Mouse (Mus musculus): ENCODE measurements at regions not wholly inside any gene's neighbourhood (a gene's known extent, or its start where the extent isn't known, plus 50 kb on each side); places are given as distances from the start of the nearest gene placed in this dataset.
A peak's percentile ranks its signal among the peaks of the same experiment; 100 is the strongest.
"Not testable (repeated sequence)": the region's sequence is repeated elsewhere in the genome, so short reads cannot be mapped to it uniquely, and the experiment has no call there.

DNA sequence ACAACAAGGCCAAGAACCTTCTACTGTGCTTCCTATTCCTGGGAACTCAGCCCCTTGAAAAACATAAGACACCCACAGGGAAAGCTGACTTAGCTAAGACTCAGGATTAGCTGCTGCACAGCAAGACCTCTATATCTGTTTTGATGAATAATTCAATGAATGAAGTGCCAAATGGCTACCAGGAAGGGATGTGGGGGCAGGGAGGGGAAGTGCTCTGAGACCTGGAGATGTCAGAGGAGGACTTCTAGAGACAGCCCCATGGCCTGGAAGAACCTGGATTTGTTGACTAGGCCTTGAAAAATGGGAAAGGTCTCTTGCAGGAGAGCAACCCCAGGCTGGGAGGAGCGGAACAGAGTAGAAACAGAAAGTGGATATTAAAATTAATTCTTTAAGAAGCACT lies 388.5 kb upstream of the Klhl29 start:
- DNase-seq (ENCODE audit: low spot score in 2 of 2), result no peak

DNA sequence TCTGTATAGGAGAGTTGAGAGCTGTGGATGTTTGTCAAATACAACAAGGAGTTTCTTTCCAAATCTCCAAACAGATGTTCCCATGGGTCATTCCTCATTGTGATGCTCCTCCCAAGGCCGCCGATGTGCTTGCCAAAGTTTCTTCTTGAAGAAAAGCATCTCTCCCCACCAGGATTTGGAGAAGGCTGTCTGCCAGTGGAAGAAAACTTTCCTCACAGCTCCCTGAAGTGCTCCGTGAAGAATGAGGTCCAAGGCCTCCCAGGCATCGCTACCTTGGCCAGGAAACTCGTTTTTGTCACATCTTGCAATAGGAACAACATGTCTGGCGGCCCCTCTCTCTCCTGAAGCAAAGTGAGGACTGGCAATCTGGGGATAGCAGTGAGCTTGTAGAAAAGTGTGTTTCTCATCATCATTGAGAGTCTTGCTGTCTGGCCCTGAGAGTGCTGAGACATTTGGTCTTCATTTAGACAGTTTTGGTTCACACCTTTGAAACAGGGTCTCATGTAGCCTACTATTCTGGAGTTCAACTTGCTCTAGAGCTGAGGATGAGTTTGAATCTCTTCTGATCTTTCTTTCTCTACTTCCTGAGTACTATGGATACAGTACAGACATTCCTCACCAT lies 386.9 kb upstream of the Klhl29 start:
- no peak for DNase-seq (ENCODE audit: low spot score in 2 of 2)

DNA sequence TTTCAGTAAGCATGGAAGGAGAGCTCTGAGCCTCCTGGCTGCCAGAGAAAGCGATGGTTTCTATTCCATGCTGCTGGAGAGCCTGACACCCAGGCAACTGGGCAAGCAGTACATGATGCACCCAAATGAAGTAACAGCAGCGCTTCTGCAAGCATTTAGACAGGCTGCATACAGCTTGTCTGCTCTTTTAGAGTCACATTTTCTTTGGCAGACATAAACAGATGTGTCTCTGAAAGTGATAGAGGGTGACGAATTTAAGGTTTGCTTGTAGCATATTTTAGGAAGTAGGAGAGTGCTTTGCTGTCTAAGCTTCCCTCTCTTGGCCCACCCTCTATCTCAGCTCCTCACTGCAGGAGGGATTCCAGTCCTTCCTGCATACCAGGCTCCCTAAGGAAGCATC lies 384.0 kb upstream of the Klhl29 start:
- DNase-seq (ENCODE audit: low spot score in 2 of 2), result no peak

DNA sequence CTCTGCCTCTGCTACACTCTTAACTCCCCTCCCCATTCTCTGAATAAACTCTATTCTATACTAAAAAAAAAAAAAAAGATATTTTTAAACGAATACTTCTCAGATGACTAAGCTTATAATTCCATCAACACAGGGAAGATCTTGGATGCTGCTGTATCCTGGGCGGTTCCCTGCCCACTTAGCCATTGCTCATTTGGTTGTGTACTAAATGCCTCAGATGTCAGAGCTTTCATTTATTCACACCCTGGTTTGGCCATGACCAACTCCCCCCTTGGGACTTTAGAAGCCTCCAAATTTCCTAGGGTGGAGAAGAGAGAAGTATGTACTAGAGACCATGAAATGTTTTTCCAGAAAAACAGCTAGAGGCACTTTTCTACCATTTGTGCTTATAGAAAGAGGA lies 382.3 kb upstream of the Klhl29 start:
- DNase-seq (ENCODE audit: low spot score in 2 of 2), result no peak

DNA sequence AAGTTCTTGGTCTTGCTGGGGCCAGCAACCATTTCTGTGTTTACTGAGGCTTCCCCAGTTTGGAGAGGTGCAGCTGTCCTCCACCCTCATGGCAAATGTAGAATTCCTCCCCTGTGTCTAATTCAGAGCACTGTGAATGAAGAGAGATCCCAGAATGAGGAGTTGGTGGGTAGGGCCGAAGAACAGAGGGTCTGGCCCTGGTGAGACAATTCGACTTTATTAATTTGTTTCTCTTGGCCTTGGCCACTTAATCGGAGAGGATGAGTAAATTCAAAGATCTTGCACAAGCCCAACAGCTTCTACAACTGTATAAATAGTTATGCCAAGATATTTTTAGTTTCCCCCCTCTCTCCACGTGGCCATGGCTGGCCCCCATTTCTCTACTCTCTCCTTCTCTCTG lies 381.9 kb upstream of the Klhl29 start:
- DNase-seq (ENCODE audit: low spot score in 2 of 2), result no peak

DNA sequence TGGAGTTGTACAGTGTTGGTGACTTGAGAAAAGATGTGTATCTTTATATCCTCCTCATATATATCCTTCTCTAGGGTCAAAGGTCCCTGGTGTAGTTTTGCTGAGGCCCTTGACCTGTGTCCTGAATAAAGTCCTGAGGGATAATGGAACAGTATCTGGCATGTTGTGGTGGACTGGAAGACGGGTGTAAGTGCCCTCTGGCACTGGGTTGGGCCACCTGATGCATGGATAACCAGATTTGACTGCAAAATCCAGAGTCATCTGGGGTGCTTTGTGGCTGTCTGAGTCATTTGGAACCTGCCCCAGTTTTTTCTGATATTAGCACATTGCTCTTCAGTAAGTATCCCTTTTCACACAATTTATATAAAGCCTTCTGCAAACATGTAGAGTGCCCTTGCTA lies 378.3 kb upstream of the Klhl29 start:
- DNase-seq (ENCODE audit: low spot score in 2 of 2), result no peak

DNA sequence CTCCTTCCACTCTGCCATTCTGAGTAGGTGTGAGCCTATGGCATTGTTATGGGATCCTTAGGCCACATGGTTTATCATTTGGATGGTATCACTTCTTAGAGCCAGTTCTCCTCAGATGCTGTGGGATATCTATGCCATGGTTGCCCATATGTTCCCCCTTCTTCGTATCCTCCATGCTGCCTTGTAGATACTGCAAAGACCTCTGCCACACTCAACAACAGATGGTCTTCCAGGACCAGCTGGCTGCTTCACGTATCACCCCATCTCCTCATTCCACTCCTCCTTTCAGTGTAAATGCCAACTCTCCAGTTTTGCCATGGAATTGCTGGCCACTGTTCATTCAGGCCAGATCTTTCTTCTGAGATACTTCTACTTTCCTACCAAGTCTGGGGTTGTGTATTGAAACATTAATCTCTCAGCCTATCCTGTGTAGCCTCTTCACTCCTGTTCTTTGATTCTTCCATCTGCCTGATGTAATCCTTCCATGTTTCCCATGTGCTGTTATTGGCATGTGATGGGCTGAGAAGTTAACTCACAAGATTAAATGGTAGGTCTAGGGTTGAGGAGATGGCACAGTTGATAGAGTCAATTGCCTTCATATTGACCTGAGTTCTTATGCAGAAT lies 368.7 kb upstream of the Klhl29 start:
- DNase-seq (ENCODE audit: low spot score in 2 of 2), result no peak

DNA sequence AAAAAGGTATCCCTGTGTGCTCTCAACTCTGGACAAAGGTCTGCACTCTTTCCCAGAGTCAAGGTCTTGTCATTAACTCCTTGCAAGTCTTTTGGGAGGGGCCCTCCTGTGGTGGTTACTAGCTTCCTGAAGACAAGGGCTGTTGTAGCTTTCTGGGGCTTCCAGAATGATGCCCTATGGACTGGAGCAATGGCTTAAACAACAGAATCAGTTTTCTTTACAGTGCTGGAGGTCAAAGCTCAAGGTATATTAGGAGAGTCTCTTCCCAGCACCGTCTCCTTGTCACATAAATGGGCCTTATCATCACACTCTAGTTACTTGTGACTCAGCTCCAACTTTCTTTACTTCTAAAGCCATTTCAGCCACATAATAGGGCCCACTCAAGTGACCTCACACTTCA lies 360.6 kb upstream of the Klhl29 start:
- DNase-seq (ENCODE audit: low spot score in 2 of 2), result no peak

DNA sequence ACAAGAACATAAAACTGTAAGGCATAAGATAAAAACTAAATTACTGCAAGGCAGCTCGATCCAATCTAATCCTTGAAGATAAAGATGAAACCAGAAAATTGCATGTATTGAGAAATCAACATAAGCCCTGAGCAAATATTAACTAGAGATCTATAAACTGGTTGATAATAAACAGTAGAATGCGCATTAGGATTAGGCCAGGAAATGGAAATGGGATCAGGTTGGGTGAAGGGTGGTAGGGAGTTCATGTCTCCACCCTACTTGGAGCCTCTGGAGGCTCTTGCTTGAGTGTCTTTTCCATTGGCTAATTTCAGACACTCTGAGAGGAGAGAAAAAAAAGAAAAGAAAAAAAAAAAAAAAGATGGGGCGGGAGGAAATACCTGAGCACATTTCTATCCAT lies 359.4 kb upstream of the Klhl29 start:
- no peak for DNase-seq (ENCODE audit: low spot score in 2 of 2)

DNA sequence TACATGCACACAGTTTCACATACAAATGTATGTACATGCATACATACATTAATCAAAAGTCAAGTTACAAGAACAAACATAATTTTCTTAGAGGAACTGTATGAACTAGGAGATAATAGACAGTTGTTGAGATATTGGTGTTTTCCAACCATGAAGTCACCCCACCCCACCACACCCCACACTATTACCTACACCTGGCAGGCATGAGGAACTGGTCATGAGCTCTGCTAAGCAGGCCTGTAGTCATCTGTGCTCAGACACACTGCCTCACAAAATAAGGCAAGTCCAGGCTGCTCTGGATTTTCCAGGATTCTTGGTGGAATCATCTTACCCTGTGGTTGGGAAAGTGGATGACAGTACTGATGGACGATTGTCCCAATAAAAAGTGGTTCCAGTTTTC lies 347.6 kb upstream of the Klhl29 start:
- no peak for DNase-seq (ENCODE audit: low spot score in 2 of 2)

DNA sequence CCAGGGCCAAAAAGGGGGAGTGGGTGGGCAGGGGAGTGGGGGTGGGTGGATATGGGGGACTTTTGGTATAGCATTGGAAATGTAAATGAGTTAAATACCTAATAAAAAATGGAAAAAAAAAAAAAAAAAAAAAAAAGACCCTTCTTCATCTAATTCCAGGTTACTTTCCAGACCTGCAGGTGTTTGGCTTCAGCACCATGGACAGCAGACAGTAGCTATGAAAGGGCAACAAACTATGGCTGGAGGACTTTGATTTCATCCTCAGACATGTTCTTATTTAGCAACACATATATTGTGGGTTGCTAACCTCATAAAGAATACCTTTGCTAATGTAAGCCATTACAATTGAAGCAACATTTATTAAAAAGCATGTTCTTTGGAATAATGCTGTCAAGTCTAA lies 342.0 kb upstream of the Klhl29 start:
- DNase-seq (ENCODE audit: low spot score in 2 of 2), result not testable (repeated sequence)

DNA sequence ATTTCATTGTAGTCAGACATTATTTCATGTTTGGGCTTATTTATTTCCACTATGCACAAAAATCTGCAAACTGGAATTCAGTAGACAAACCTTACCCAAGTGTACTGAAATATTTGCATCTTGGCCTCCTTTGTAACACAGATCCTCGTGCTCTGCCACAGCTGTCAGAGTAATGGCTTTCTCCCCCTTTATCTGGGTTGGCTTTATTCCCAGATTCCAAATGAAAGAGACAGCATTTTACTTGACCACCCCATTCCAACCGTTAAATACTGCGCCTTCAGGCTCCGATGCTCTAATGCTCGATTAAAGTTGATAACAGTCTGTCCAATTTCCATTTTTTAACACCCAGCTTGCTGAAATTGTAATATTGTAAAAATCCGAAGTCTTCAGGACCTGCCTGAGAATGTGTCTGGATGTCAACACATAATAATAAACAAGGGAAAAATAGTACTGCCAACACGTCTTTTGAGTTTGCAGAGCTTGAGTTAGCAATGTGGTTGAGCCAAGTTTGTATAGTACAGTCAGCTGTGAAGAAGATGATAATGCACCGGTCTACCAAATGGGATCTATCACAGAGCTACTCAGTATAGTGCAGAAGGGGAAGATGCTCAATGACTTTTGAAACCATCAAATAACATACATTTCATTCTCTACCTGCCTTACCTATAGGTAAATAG lies 323.4 kb upstream of the Klhl29 start:
- no peak for DNase-seq (ENCODE audit: low spot score in 2 of 2)

DNA sequence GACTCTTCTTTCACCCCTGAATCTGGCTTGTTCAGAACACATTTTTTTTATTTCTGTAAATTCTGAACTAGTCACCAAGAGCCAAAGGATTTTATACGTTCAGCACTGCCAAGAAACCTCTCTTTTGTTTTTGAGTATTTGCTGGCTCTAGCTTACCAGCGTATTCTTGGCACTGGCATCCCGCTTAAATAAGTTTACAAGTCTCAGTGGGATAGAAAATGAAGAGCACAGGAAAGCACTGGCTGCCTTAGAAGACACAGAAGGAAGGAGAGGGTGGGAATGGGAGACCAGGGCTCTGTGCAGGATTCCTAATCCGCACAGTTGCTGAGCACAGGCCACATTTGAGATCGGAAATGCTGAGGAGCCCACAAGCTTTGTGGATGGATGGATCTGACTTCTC lies 306.7 kb upstream of the Klhl29 start:
- DNase-seq (ENCODE audit: low spot score in 2 of 2), result no peak

DNA sequence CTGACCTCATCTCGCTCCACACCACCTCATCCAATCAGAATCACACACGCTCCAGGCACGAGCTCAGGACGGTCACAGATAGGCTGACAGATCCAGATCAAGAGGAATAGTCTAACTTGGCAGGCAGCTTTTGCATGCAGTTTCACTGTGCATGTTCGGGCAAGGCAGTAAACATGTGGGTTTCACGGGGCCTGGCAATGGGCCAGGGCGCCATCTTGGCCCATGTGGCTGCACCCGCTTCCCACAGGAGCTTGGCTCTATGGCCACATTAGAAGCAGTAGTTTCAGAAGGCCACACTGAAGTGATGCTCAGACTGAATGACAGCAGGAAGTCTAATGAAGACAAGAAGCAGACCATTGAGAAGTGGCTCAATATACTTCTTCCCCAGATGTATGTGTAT lies 302.6 kb upstream of the Klhl29 start:
- not testable (repeated sequence) for DNase-seq (ENCODE audit: low spot score in 2 of 2)

DNA sequence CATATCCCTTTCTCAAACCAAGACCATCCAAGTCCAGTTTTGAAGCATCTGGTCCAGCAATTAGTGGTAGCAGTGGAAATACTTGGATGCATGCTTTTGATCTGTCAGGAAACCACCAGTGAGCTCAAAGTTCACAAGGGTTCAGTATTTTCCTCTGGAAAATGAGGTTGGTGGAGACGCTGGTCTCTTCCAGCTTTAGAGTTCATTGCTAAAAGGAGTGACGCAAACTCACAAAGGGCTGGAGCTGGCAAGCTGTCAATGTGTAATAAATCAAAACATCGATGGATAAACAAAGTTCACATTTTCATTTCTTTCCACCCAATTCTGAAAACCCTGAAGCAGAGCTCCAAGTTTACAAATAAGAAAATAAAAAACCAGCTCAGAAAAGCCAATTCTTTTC lies 293.0 kb upstream of the Klhl29 start:
- no peak for DNase-seq (ENCODE audit: low spot score in 2 of 2)

DNA sequence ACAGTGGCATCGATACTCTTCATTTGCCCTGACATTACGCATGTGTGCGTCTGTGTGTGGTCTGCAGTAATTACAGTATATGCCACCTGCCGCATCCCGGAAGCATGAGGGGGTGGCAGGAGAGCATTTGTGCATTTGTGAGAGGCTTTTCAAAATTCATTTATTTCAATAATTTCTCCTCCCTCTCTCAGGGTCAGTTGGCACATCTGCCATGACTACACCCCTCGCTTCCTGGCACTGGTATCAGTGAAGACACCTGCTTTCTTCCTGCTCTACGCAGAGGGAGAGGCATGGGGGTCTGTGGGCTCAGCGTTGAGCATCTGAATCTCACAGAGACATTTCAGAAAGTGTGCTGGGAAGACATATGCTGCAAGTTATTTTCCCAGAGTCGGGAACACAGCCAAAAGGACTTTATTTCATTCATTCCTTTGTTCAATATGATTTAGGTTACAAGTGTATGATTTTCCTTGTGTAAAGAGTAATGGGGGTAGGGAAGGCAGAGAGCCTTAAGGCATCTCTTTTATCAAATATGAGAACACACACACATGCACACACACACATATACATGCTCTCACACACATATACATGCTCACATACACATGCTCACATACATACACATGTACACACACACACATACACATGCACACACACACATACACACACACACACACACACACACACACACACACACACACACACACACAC lies 262.2 kb upstream of the Klhl29 start:
- no peak for DNase-seq (ENCODE audit: low spot score in 2 of 2)

DNA sequence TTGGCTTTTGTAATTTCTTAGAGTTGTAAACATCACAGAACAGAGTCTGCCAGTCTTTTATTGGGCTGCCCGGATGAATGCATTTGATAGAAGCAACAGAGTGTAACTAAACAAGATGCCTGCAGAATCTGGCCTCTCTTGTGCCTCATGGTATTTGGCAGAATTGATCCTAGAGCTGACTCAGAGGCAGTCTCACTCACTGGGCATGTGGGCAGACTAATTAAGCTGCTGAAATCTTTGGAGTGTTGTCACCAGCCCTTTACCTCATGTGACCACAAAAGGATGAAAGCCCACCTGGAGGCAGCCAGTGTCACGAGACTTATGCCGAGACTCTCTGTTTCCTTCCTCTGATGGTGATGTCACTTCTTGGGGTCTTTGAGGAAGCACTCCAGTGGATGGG lies 258.5 kb upstream of the Klhl29 start:
- DNase-seq (ENCODE audit: low spot score in 2 of 2), result no peak

DNA sequence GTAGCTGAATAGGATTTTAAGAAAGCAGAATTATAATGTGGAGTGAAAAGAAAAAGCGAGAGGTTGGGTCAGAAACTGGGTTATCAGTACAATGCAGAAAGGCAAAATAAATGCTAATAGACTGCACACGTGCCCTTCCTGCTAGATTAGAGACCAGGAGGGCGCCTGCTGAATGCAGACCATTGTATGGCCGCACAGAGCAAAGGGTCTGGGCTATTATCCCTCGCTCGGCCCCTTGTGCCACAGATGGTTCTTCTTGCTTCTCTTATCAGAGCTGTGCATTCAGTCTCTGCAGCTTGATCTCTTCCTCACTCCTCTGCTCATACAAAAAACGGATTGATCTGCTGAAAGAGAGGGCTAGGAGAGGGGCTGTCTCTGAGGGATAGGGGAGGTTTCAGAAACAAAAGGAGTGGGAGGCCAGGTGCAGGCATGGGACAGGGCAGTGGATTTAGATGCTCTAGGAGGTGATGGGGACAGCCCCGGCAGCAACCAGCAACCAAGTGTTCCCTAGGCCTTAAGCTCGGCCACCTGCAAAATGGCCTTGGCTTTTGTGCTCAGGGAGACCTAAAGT lies 225.7 kb upstream of the Klhl29 start:
- DNase-seq (ENCODE audit: low spot score in 2 of 2), result no peak

DNA sequence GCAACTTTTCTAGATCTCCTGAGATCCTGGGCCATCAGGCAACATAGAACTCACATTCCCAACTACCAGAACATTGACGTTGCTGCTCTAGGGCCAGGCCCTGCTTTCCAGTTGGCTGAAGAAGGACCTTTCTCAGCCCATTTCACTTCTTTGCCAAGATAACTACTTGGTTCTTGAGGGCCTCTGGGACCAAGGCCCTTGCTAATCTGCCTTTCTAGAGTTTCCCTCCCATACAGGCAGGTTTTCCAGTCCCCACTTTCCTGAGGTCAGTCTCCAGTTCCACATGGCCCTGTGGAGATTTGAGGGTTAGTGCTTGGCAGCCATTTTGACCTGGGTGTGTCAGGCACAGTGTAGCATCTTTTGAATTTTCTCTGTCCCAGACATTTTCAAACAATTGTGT lies 223.9 kb upstream of the Klhl29 start:
- DNase-seq (ENCODE audit: low spot score in 2 of 2), result no peak

DNA sequence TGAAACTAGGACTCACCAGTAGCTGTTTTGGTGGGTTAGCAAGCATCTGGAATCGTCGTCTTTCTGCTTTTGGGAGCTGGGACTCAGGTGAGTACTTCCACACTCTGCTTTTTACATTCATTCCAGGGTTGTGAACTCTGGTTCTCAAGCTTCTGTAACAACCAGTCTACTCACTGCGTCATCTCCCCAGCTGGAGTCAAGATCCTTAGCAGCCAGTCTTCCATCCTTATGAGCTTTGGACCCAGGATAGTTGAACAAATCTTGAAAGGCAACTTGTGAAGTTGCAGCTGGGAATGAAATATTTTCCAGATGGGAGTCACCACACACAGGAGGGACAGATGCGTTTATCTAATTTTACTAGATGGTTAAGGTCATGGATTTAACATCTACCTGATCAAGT lies 223.5 kb upstream of the Klhl29 start:
- DNase-seq (ENCODE audit: low spot score in 2 of 2), result no peak

DNA sequence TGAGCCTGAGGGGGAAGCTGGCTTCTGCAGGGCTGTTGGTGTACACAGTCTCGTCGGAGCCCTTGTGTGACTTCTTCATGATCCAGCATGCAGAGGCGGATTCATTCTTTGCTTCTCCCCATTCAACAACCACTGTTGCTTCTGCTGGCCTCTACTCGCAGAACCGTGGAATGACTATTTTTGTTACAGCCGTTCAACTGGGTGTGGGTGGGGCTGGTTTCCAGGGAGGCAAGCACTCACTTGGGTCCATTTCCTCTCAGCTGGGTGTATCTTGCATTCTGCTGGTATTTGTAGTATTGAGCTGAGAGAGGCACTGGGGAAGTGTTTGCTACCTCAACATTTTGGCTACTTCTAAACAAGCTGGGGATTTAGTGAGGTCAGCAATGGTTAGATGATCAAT lies 197.3 kb upstream of the Klhl29 start:
- peak; percentile 17 to 23 for DNase-seq (ENCODE audit: low spot score in 2 of 2)

DNA sequence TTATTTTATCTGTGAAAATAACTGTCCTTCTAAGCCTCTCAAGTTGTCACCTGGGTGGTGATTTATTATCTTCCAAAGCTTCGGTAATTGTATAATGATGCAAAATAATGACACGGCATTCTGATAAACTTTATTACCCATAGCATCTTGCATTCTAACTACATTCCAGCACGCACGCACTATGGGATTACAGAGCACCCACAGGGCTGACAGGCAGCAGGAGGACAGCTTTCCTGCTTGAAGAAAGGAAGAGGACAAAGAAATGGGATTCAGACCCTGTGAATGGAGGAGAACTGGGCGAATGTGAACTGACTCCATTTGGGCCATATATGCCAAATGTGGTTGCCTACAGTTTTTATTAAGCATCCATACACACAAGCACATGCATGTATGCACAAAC lies 193.5 kb upstream of the Klhl29 start:
- no peak for DNase-seq (ENCODE audit: low spot score in 2 of 2)

DNA sequence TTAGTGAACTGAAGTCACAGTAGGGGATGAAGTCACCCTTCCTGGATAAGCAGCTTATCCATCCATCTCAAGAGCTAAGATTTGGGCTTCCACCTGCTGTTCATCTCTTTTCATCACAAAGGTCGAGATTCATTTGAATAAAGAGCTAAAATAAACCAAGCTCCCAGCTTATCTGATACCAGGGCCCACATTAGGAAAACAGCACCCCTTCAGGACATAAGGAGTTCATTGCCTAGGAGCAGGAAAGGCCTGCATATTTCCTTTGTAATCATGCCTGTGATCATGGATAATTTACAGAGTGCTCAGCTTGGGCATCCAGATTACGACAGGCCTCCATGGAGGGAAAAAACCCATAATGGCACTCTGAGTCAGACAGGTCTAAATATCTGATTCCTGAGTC lies 190.7 kb upstream of the Klhl29 start:
- DNase-seq (ENCODE audit: low spot score in 2 of 2), result no peak

Measured in frontal cortex, postnatal 10 days (tissue).